Mouse (Mus musculus): Measurements from ENCODE around the gene Rab8a.

GRCm38 (mm10) chr8:72190215-72190539 lies 29.2 kb downstream of the Rab8a start:
- no peak for TF ChIP-seq CTCF (IDR thresholded peaks at IDR 0.05; ENCODE audit: low read depth)
- TF ChIP-seq EP300 (optimal IDR thresholded peaks at IDR 0.05), result no peak
